Mouse (Mus musculus) liver, embryonic 14.5 days (tissue): ENCODE data around the gene Zfp950. TPM values are rescaled to one million over a fixed set of nuclear protein-coding genes. Genes with fewer than 3 reads are reported as not detected.

ENCODE experiments used
- ATAC-seq: fragments of 200-750 bp; cut with Nextera tagmentation; 2 replicates; pipeline ENCODE4 v1.8.0; 2017; ENCODE audit warnings: moderate number of reproducible peaks, mild to moderate bottlenecking, moderate library complexity; ENCODE audit not compliant: insufficient read depth
- DNase-seq, 3 experiments: peaks; one replicate each; pipeline ENCODE4 v3.0.0-alpha.2; 2012 to 2013; ENCODE audit warnings: low read depth in 3 of 3, low spot score in 3 of 3
- H3K27ac ChIP-seq: fragments of 300-500 bp; sonication (generic); 2 replicates; pipeline ENCODE4 v1.5.1; 2014; ENCODE audit warnings: moderate library complexity, mild to moderate bottlenecking, control low read depth, inconsistent platforms
- H3K27me3 ChIP-seq: fragments of 300-500 bp; sonication (generic); 2 replicates; pipeline ENCODE4 v1.6.1; 2014; ENCODE audit warnings: mild to moderate bottlenecking, low read length, moderate library complexity; ENCODE audit not compliant: control insufficient read depth, insufficient read depth
- H3K36me3 ChIP-seq: fragments of 300-500 bp; sonication (generic); replicated peaks from 2 replicates; pipeline ENCODE4 v1.6.1; 2014; ENCODE audit warnings: low read depth; ENCODE audit not compliant: control insufficient read depth, insufficient read depth
- H3K4me1 ChIP-seq, 2 experiments: fragments of 200-500 bp in 1 of 2; fragments of 300-500 bp in 1 of 2; sonication (generic) in 1 of 2; replicated peaks; 2 replicates each; pipeline ENCODE4 v1.6.1; 2012 to 2014; ENCODE audit warnings: antibody characterized with exemption in 1 of 2, inconsistent platforms in 1 of 2, low read length in 1 of 2; ENCODE audit not compliant: control insufficient read depth in 2 of 2, insufficient read depth in 2 of 2
- H3K4me2 ChIP-seq: fragments of 300-500 bp; sonication (generic); 2 replicates; pipeline ENCODE4 v1.6.1; 2014; ENCODE audit warnings: low read depth, mild to moderate bottlenecking, control low read depth, moderate library complexity
- H3K4me3 ChIP-seq, 2 experiments: fragments of 200-500 bp in 1 of 2; fragments of 300-500 bp in 1 of 2; sonication (generic) in 1 of 2; 2 replicates each; pipeline ENCODE4 v1.5.1; 2012 to 2014; ENCODE audit warnings: low read depth in 2 of 2, low read length in 2 of 2, mild to moderate bottlenecking in 2 of 2, control low read depth in 1 of 2, inconsistent platforms in 1 of 2, moderate library complexity in 1 of 2; ENCODE audit not compliant: insufficient read depth in 1 of 2
- H3K9ac ChIP-seq: fragments of 300-500 bp; sonication (generic); replicated peaks from 2 replicates; pipeline ENCODE4 v1.6.1; 2014; ENCODE audit warnings: mild to moderate bottlenecking, control low read depth, moderate library complexity
- H3K9me3 ChIP-seq: fragments of 300-500 bp; sonication (generic); 2 replicates; pipeline ENCODE4 v1.6.1; 2016; ENCODE audit warnings: low read length, mixed read lengths; ENCODE audit not compliant: control insufficient read depth
- CTCF ChIP-seq: IDR thresholded peaks from 2 replicates; pipeline ENCODE4 v1.5.1; 2016; ENCODE audit warnings: antibody characterized with exemption, low read depth, control low read depth
- EP300 ChIP-seq: IDR thresholded peaks from 2 replicates; pipeline ENCODE4 v1.6.1; 2016; ENCODE audit warnings: antibody characterized with exemption, low read depth
- WGBS: fragments of 180-500 bp; shearing (Covaris S2); extraction: QIAGEN DNeasy Blood & Tissue Kit; methylation state at CpG from one replicate; pipeline ENCODE4 v1.1.7; 2014; ENCODE audit not compliant: insufficient replicate concordance; 5-methylcytosine and 5-hydroxymethylcytosine counted together
- polyA plus RNA-seq, 2 experiments: library from polyadenylated mRNA; depleted of rRNA in 1 of 2; stranded (reverse) in 1 of 2; unstranded in 1 of 2; fragments of >200 nt; fragmentation: Nextera tagmentation in 1 of 2; extraction: Ambion mirVana in 1 of 2; gene quantifications; 2 replicates each; pipeline versions ENCODE4 v1.2.1 to v1.2.3; 2012 to 2014

Gene Zfp950
- polyA plus RNA-seq, 2 experiments: 5.7 to 10.5 TPM

- H3K9ac ChIP-seq: peak overlapping the region; percentile 88
- H3K36me3 ChIP-seq: no peaks in the 10 kb centered on the region
- ATAC-seq (no peak), DNase-seq (no peak)
- no peaks in the 10 kb centered on the region for H3K9me3 ChIP-seq
- H3K27me3 ChIP-seq: no peaks in the 10 kb centered on the region
- peak overlapping the region; percentile 89 to 93; a peak in 3 of 4 replicates for H3K4me3 ChIP-seq
- no peak overlapping the region for H3K27ac ChIP-seq
- peak overlapping the region; percentile 84 for H3K4me2 ChIP-seq
- WGBS: 34% methylated on average over 4 of the region's 4 CpGs
- peaks cover 8 to 10% of the 10 kb centered on the region in 2 experiments for H3K4me1 ChIP-seq
- TF ChIP-seq EP300: no peak
- no peak for TF ChIP-seq CTCF
Measured at GRCm38 (mm10) chr19:61141299-61141698, 659 bp upstream of the Zfp950 start.

GRCm38 (mm10) chr19:61138655-61139054 lies 2.0 kb downstream of the Zfp950 start:
- Histone ChIP-seq H3K27me3 (no peaks in the 10 kb centered on the region), H3K4me1 (peaks cover 8 to 10% of the 10 kb centered on the region in 2 experiments), H3K9ac (no peak overlapping the region), H3K4me2 (no peak overlapping the region), H3K36me3 (no peaks in the 10 kb centered on the region), H3K9me3 (no peaks in the 10 kb centered on the region), H3K4me3 (no peak overlapping the region), H3K27ac (no peak overlapping the region)
- ATAC-seq (no peak), DNase-seq (no peak)
- TF ChIP-seq CTCF (no peak), EP300 (no peak)

GRCm38 (mm10) chr19:61131096-61131495 lies 9.5 kb downstream of the Zfp950 start:
- Histone ChIP-seq H3K27ac (no peak overlapping the region), H3K9me3 (no peaks in the 10 kb centered on the region), H3K9ac (no peak overlapping the region), H3K36me3 (no peaks in the 10 kb centered on the region), H3K4me3 (no peak overlapping the region), H3K4me2 (no peak overlapping the region), H3K27me3 (no peaks in the 10 kb centered on the region), H3K4me1 (no peaks in the 10 kb centered on the region)
- no peak for TF ChIP-seq EP300
- TF ChIP-seq CTCF: no peak
- DNase-seq (no peak), ATAC-seq (no peak)
- WGBS: 84% methylated on average over 10 of the region's 10 CpGs

GRCm38 (mm10) chr19:61110184-61110583 lies 30.5 kb downstream of the Zfp950 start:
- H3K4me2 ChIP-seq: no peak overlapping the region
- no peak overlapping the region for H3K9ac ChIP-seq
- 37% methylated on average over 2 of the region's 2 CpGs for WGBS
- no peaks in the 10 kb centered on the region for H3K36me3 ChIP-seq
- H3K27ac ChIP-seq: no peak overlapping the region
- no peaks in the 10 kb centered on the region for H3K27me3 ChIP-seq
- no peak overlapping the region for H3K4me3 ChIP-seq
- H3K4me1 ChIP-seq: no peaks in the 10 kb centered on the region
- peak; percentile 48 for TF ChIP-seq CTCF
- no peak for TF ChIP-seq EP300
- ATAC-seq (no peak), DNase-seq (no peak)
- no peaks in the 10 kb centered on the region for H3K9me3 ChIP-seq

- TF ChIP-seq CTCF (peak; percentile 54), EP300 (no peak)
- Histone ChIP-seq H3K27ac (no peak overlapping the region), H3K27me3 (no peaks in the 10 kb centered on the region), H3K4me3 (no peak overlapping the region), H3K9ac (no peak overlapping the region), H3K4me2 (no peak overlapping the region), H3K4me1 (no peaks in the 10 kb centered on the region), H3K9me3 (no peaks in the 10 kb centered on the region), H3K36me3 (no peaks in the 10 kb centered on the region)
- DNase-seq (no peak), ATAC-seq (no peak)
- 14% methylated on average over 4 of the region's 4 CpGs for WGBS
Measured at GRCm38 (mm10) chr19:61097764-61098163, 42.9 kb downstream of the Zfp950 start.

- Histone ChIP-seq H3K4me3 (no peak overlapping the region), H3K9ac (no peak overlapping the region), H3K27me3 (no peaks in the 10 kb centered on the region), H3K36me3 (no peaks in the 10 kb centered on the region), H3K4me1 (no peaks in the 10 kb centered on the region), H3K27ac (no peak overlapping the region), H3K9me3 (no peaks in the 10 kb centered on the region), H3K4me2 (no peak overlapping the region)
- TF ChIP-seq EP300 (no peak), CTCF (no peak)
- no peak for DNase-seq
- 65% methylated on average over 2 of the region's 2 CpGs for WGBS
- no peak for ATAC-seq
Measured at GRCm38 (mm10) chr19:61096776-61097175, 43.9 kb downstream of the Zfp950 start.
